Mouse (Mus musculus) midbrain, postnatal 0 days (tissue): ENCODE measurements at regions not wholly inside any gene's neighbourhood (a gene's known extent, or its start where the extent isn't known, plus 50 kb on each side); places are given as distances from the start of the nearest gene placed in this dataset.

Experiments used
- ATAC-seq: fragments of 200-750 bp; cut with Nextera tagmentation; 2 replicates; pipeline ENCODE4 v1.8.0; 2017; ENCODE audit warnings: moderate number of reproducible peaks, mild to moderate bottlenecking, moderate TSS enrichment, moderate library complexity; ENCODE audit not compliant: low FRiP score
- DNase-seq: peaks from one replicate; pipeline ENCODE4 v3.0.0-alpha.2; 2015; ENCODE audit warnings: low spot score
- H3K27ac ChIP-seq: fragments of 300-500 bp; sonication (generic); 2 replicates; pipeline ENCODE4 v1.5.1; 2014; ENCODE audit warnings: low read depth, mild to moderate bottlenecking, low read length, mixed read lengths
- H3K27me3 ChIP-seq: fragments of 300-500 bp; sonication (generic); 2 replicates; pipeline ENCODE4 v1.6.1; 2014; ENCODE audit warnings: low read length, control low read depth, mixed read lengths; ENCODE audit not compliant: insufficient read depth
- H3K36me3 ChIP-seq: fragments of 300-500 bp; sonication (generic); 2 replicates; pipeline ENCODE4 v1.6.1; 2014; ENCODE audit warnings: low read length, control low read depth, mixed read lengths; ENCODE audit not compliant: insufficient read depth
- H3K4me1 ChIP-seq: fragments of 300-500 bp; sonication (generic); 2 replicates; pipeline ENCODE4 v1.6.1; 2014; ENCODE audit warnings: mild to moderate bottlenecking, control low read depth, antibody characterized with exemption, low read length, mixed read lengths; ENCODE audit not compliant: insufficient read depth
- H3K4me2 ChIP-seq: fragments of 300-500 bp; sonication (generic); 2 replicates; pipeline ENCODE4 v1.6.1; 2014; ENCODE audit warnings: low read depth, mild to moderate bottlenecking, low read length, mixed read lengths; ENCODE audit not compliant: poor library complexity, severe bottlenecking
- H3K4me3 ChIP-seq: fragments of 300-500 bp; sonication (generic); 2 replicates; pipeline ENCODE4 v1.5.1; 2014; ENCODE audit warnings: low read depth, mild to moderate bottlenecking, low read length, moderate library complexity
- H3K9ac ChIP-seq: fragments of 300-500 bp; sonication (generic); replicated peaks from 2 replicates; pipeline ENCODE4 v1.6.1; 2014; ENCODE audit warnings: mild to moderate bottlenecking, low read length, moderate library complexity, mixed read lengths; ENCODE audit not compliant: poor library complexity, severe bottlenecking
- H3K9me3 ChIP-seq: fragments of 300-500 bp; sonication (generic); 2 replicates; pipeline ENCODE4 v1.6.1; 2016; ENCODE audit warnings: low read length, control low read depth
- CTCF ChIP-seq: IDR thresholded peaks from 2 replicates; pipeline ENCODE4 v1.5.1; 2016; ENCODE audit warnings: antibody characterized with exemption, mild to moderate bottlenecking
- WGBS: fragments of 180-500 bp; shearing (Covaris S2); extraction: QIAGEN DNeasy Blood & Tissue Kit; methylation state at CpG from one replicate; pipeline ENCODE4 v1.1.7; 2014; 5-methylcytosine and 5-hydroxymethylcytosine counted together

DNA sequence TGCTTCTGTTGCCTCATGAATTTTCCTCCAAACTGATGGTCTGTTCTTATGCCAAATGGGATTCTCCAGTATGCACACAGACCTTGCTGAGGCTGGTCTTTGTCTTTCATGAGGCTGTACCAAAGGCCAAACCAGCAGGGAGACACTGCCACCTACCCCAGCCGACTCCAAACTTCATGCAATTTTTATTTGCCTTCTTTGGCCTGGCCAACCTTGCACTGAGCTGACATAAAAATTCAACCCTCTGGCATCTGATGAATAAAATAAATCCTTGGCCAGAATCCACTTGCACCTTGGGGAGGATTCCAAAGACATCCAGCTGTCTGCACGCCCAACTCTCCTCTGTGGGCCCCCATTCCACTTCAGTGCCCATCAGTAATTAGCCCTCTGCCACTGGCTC, 126.0 kb upstream of the Nmur2 start:
- Histone ChIP-seq H3K4me3 (no peak overlapping the region), H3K27ac (no peak overlapping the region), H3K27me3 (no peaks in the 10 kb centered on the region), H3K9me3 (no peaks in the 10 kb centered on the region), H3K36me3 (no peaks in the 10 kb centered on the region), H3K4me2 (no peak overlapping the region), H3K4me1 (no peaks in the 10 kb centered on the region), H3K9ac (no peak overlapping the region)
- DNase-seq (no peak), ATAC-seq (no peak)
- TF ChIP-seq CTCF = no peak
- 23% methylated on average over 2 of the region's 2 CpGs for WGBS

DNA sequence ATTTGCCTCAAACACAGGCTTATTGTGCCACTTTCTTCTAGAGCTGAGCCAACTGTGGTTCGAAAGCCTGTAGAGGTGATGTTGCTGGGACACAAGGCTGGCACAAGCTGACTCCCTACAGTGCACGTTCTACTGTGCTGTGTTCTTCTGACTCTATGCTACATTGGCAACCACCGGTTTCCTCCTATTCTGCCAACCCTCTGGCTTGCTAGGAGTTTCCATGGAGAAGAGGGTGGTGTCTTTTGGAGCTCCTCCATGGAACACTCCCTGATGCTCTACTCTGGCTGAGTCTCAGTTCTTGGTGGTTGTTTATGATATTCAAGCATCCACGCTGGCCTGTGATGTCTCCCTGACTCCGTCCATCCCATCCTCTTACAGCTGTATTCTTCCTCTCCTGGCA, 124.9 kb upstream of the Nmur2 start:
- Histone ChIP-seq H3K27ac (no peak overlapping the region), H3K36me3 (no peaks in the 10 kb centered on the region), H3K9ac (no peak overlapping the region), H3K4me1 (no peaks in the 10 kb centered on the region), H3K27me3 (no peaks in the 10 kb centered on the region), H3K9me3 (no peaks in the 10 kb centered on the region), H3K4me3 (no peak overlapping the region), H3K4me2 (no peak overlapping the region)
- TF ChIP-seq CTCF = no peak
- WGBS = 77% methylated on average over 5 of the region's 5 CpGs
- DNase-seq (peak; percentile 61), ATAC-seq (peak; percentile 41; the same call in 1 of the 2 replicates)

DNA sequence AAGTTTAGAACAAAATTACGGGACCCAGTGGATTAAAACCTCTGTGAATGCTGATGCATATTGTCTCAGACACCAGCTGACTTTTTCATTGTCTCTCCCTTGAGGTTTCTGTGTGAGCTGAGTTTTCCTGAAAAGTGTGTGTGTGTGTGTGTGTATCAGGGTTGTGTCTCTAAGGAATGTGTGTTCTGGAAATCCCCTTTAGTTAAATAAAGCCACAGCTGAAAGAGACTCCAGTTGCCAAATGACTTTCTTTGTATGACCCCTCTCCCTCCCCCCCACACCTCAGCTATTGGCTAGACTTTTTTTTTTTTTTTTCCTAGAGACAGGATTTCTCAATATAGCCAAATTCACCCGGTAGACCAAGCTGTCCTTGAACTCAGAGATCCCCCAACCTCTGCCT, 119.5 kb upstream of the Nmur2 start:
- WGBS = 11% methylated on average over 2 of the region's 2 CpGs
- TF ChIP-seq CTCF = no peak
- no peak overlapping the region for H3K27ac ChIP-seq
- H3K4me2 ChIP-seq = no peak overlapping the region
- no peaks in the 10 kb centered on the region for H3K9me3 ChIP-seq
- no peaks in the 10 kb centered on the region for H3K27me3 ChIP-seq
- DNase-seq (no peak), ATAC-seq (no peak)
- no peak overlapping the region for H3K4me3 ChIP-seq
- H3K36me3 ChIP-seq = no peaks in the 10 kb centered on the region
- no peak overlapping the region for H3K9ac ChIP-seq
- no peaks in the 10 kb centered on the region for H3K4me1 ChIP-seq

DNA sequence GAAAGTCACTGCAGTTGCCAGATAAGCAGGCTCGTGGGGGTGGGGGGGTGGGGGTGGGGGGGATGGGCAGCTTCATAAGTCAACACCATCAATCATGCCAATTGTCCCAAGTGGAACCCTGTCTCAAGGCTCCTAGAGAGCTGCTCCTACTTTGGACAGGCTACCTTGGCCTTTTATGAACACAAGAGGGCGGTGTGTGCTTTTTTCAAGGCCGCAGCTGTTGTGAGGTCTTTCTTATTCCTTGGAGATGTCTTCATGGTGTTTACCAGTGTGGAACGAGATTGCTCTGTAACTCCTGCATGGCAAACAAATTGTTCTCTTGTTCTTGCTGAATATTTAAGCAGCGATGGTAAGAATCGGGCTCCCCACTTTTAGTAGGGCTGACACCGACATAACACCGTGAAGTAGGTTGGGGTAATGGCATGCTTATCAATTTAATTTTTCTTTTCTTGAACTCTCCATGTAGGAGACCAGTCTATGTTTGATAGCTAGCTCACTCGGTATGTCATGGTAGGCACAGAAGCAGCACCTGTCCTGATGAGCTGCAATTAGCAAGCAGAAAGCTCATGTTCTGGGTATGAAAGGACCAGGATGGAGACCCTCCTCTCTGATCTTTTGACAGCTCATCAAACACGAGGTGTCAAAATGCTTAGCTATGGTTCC, 118.7 kb upstream of the Nmur2 start:
- Histone ChIP-seq H3K27ac (no peak overlapping the region), H3K9me3 (no peaks in the 10 kb centered on the region), H3K9ac (no peak overlapping the region), H3K27me3 (no peaks in the 10 kb centered on the region), H3K4me1 (no peaks in the 10 kb centered on the region), H3K36me3 (no peaks in the 10 kb centered on the region), H3K4me2 (no peak overlapping the region; the same call in 1 of the 2 replicates), H3K4me3 (no peak overlapping the region)
- WGBS = 17% methylated on average over 10 of the region's 10 CpGs
- DNase-seq (peak; percentile 85), ATAC-seq (no peak)
- TF ChIP-seq CTCF = peak; percentile 87

DNA sequence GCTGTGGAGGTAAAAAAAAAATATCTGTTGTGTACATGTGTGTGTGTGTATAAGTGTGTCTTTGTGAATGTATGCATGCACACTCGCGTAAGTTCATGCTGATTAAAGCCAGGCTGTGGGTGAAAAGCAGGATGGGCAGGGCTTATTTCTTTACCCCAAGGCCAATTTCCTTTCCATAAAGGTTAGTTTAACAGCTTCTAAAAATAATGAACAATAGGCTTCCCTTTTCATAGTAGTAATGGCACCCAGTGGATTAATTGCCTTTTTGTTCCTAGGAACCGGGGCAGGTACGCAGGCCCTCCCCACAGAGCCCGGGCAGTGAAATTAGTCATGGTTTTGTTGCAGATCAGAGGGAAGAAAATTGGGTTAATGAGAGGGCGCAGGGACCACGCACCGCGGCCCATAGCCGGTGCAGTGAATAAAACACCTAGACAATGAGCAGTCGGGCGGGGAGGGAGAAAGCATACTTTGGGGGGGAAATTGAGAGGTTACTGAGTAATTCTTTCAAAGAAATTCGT, 110.1 kb upstream of the Nmur2 start:
- Histone ChIP-seq H3K27ac (no peak overlapping the region), H3K9ac (no peak overlapping the region), H3K9me3 (no peaks in the 10 kb centered on the region), H3K4me3 (no peak overlapping the region), H3K27me3 (no peaks in the 10 kb centered on the region), H3K36me3 (no peaks in the 10 kb centered on the region), H3K4me1 (peaks cover 5% of the 10 kb centered on the region; the same call in 1 of the 2 replicates), H3K4me2 (no peak overlapping the region)
- 20% methylated on average over 13 of the region's 13 CpGs for WGBS
- DNase-seq (no peak), ATAC-seq (no peak)
- TF ChIP-seq CTCF = no peak

DNA sequence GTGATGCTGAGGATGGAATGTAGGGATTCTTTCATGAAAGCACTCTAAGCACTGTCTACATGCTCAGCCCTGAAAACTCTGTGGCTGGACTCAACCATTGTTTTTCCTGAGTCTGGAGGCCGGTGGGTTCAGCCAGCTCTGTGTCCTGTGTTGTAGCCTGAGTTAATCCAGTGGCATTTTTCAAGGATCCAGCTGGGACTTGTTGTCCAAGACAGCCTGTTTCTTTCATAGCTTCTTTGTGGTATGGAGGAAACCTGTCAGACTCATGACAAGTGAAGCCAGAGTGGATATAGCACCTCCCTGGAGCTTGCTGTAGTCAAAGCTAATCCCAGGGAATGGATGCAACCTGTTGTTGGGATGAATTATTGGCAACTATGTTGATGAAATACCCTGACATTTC, 108.9 kb upstream of the Nmur2 start:
- DNase-seq (no peak), ATAC-seq (no peak)
- no peak overlapping the region for H3K27ac ChIP-seq
- WGBS = 29% methylated on average over 1 of the region's 1 CpGs
- no peaks in the 10 kb centered on the region for H3K36me3 ChIP-seq
- no peaks in the 10 kb centered on the region for H3K9me3 ChIP-seq
- H3K4me3 ChIP-seq = no peak overlapping the region
- H3K4me2 ChIP-seq = no peak overlapping the region
- H3K9ac ChIP-seq = no peak overlapping the region
- H3K27me3 ChIP-seq = no peaks in the 10 kb centered on the region
- TF ChIP-seq CTCF = no peak
- peaks cover 5% of the 10 kb centered on the region; the same call in 1 of the 2 replicates for H3K4me1 ChIP-seq
